Mouse (Mus musculus) gastrocnemius, postnatal 14 days (tissue): ENCODE data around the gene Nkx2-5. TPM values are rescaled to one million over a fixed set of nuclear protein-coding genes. Genes with fewer than 3 reads are reported as not detected.

ENCODE experiments used
- DNase-seq: peaks from one replicate; pipeline ENCODE4 v3.0.0; 2021; ENCODE audit warnings: mixed read lengths
- intact Hi-C: fragments of 180-260 bp; cut with DNase I; formaldehyde crosslinking; loops from one replicate; pipeline ENCODE4 v1.15.1; 2025; ENCODE audit warnings: low total_unique reads
- total RNA-seq, 2 experiments: library from RNA; stranded (reverse); gene quantifications; 2 replicates each; pipeline ENCODE4 v1.2.3; 2021

Gene Nkx2-5
- total RNA-seq, 2 experiments from 2014 or later: not detected

GRCm38 (mm10) chr17:26793068-26793765, 51.6 kb downstream of the Nkx2-5 start:
- no peak for DNase-seq
- intact Hi-C loops: loop anchor here (2.0 kb wide), 1 partner anchor 92 kb away; no protein-coding TSS in a partner anchor

GRCm38 (mm10) chr17:26792096-26792495, 52.7 kb downstream of the Nkx2-5 start:
- intact Hi-C loops: loop anchor here (2.0 kb wide), 1 partner anchor 93 kb away; no protein-coding TSS in a partner anchor
- peak; percentile 64 for DNase-seq

GRCm38 (mm10) chr17:26791580-26791979, 53.2 kb downstream of the Nkx2-5 start:
- intact Hi-C loops: no loop called here
- no peak for DNase-seq

- intact Hi-C loops: no loop called here
- no peak for DNase-seq
Measured at GRCm38 (mm10) chr17:26790269-26791214, 54.3 kb downstream of the Nkx2-5 start.

GRCm38 (mm10) chr17:26789460-26790268, 55.1 kb downstream of the Nkx2-5 start:
- no peak for DNase-seq
- intact Hi-C loops: no loop called here

- no peak for DNase-seq
- intact Hi-C loops: no loop called here
Measured at GRCm38 (mm10) chr17:26788986-26789385, 55.8 kb downstream of the Nkx2-5 start.

Other genes starting within 250 kb of the Nkx2-5 start
- gene Atp6v0e, start 181.8 kb downstream of the Nkx2-5 start, total RNA-seq: 10 to 100 TPM; 37.4 to 40.8 TPM
- gene Crebrf, start 129.4 kb downstream of the Nkx2-5 start, total RNA-seq: 10 to 100 TPM; 14.1 to 20.1 TPM
- 10 to 100 TPM; 18.7 to 22.5 TPM for gene Bnip1, start 63.9 kb downstream of the Nkx2-5 start, total RNA-seq
- 1 to 10 TPM in 1 of 2 experiments, under 1 TPM in 1; 1.00 to 1.0 TPM for gene Kifc5b, start 72.1 kb upstream of the Nkx2-5 start, total RNA-seq
- 1 to 10 TPM; 4.1 TPM for gene Phf1, start 88.0 kb upstream of the Nkx2-5 start, total RNA-seq
- 100 to 1,000 TPM in 1 of 2 experiments, 10 to 100 TPM in 1; 87.0 to 102 TPM for gene Cuta, start 94.6 kb upstream of the Nkx2-5 start, total RNA-seq
- gene Syngap1, start 96.2 kb upstream of the Nkx2-5 start, total RNA-seq: 1 to 10 TPM; 5.8 to 6.1 TPM
- 1 to 10 TPM; 1.6 to 2.6 TPM for gene Zbtb9, start 128.2 kb upstream of the Nkx2-5 start, total RNA-seq
- 10 to 100 TPM; 24.7 to 27.9 TPM for gene Bak1, start 184.0 kb upstream of the Nkx2-5 start, total RNA-seq
- gene Itpr3, start 212.3 kb upstream of the Nkx2-5 start, total RNA-seq: 1 to 10 TPM; 4.2 to 5.7 TPM